In the genomic region with DNA sequence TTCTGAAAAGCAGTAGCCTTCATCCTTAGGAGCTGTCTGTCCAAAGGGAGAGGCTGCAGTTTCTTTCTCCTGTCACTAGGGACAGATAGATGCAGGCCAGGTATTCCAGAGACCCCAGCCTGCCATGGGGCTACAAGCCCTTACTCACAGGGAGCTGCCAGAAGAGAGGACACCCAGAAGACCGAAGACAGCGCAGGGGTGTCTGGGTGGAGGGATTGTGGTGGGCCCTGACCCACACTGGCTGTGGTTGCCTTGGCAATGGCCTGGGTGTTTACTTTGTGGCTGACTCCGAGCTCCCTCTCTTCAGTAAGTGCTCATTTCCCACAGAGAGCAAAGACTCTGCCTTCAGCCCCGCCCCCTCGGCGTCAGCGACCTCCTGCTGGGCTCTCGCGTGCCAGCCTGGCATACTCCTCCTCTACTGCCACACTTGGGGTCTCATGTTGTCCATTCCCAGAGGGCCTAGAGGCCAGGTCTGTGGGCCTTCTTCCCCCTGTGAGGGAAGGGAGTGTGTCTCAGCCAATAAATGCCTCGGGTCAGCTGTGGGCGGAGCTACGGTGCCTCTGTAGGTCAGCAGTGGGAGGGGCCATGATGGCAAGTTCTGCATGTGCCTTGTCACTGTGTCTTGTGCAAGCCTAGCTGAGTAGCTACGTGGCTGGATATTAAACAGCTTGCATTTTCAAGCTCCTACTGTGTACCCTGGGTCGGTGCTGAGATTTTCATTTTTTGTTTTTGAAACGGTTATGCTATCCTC, we compare ENCODE assay signal across 8 mouse cellular contexts. TPM values are rescaled to one million over a fixed set of nuclear protein-coding genes. Genes with fewer than 3 reads are reported as not detected.
A peak's percentile ranks its signal among the peaks of the same experiment; 100 is the strongest.
DNase-seq lines count a peak whose midpoint lies in the region; ATAC-seq lines count a peak whose summit lies in the region.

No protein-coding gene starts in this region.

- ATAC-seq in heart, embryonic 16.5 days (replicated peaks; ENCODE audit: extremely low read depth, insufficient read depth, low FRiP score), result peak; percentile 47

- H3K9ac ChIP-seq in heart, embryonic 16.5 days (ENCODE audit: low read length), result peak overlapping the region; percentile 46

- peak overlapping the region; percentile 71 for H3K4me3 ChIP-seq in erythroblast, embryonic 14.5 days (replicated peaks)
- peak overlapping the region; percentile 44 for H3K4me3 ChIP-seq in heart, embryonic 16.5 days (ENCODE audit: low read length)
- peak overlapping the region; percentile 93 for H3K4me3 ChIP-seq in megakaryocyte, embryonic 14.5 days (replicated peaks)

- peaks cover 86% of the 10 kb centered on the region for H3K4me1 ChIP-seq in erythroblast, embryonic 14.5 days (ENCODE audit: control insufficient read depth)
- peaks cover 62% of the 10 kb centered on the region for H3K4me1 ChIP-seq in heart, embryonic 16.5 days (ENCODE audit: control insufficient read depth, insufficient read depth, low read length)
- H3K4me1 ChIP-seq in megakaryocyte, embryonic 14.5 days, result peaks cover 90% of the 10 kb centered on the region

- peak overlapping the region; percentile 55 for H3K4me2 ChIP-seq in heart, embryonic 16.5 days (ENCODE audit: low read depth, low read length)

- H3K27me3 ChIP-seq in erythroblast, embryonic 14.5 days (ENCODE audit: control insufficient read depth), result no peaks in the 10 kb centered on the region
- no peaks in the 10 kb centered on the region for H3K27me3 ChIP-seq in heart, embryonic 16.5 days (ENCODE audit: control insufficient read depth, insufficient read depth, low read length)
- H3K27me3 ChIP-seq in megakaryocyte, embryonic 14.5 days (replicated peaks), result no peaks in the 10 kb centered on the region

- peaks cover 33% of the 10 kb centered on the region for H3K36me3 ChIP-seq in erythroblast, embryonic 14.5 days (ENCODE audit: control insufficient read depth)
- no peaks in the 10 kb centered on the region for H3K36me3 ChIP-seq in heart, embryonic 16.5 days (ENCODE audit: control insufficient read depth, insufficient read depth)
- H3K36me3 ChIP-seq in megakaryocyte, embryonic 14.5 days (replicated peaks; ENCODE audit: low read length), result peaks cover 8% of the 10 kb centered on the region

- H3K27ac ChIP-seq in heart, embryonic 16.5 days (ENCODE audit: low read length), result peak overlapping the region; percentile 94

- peak; percentile 84 for DNase-seq in ES-CJ7 (ENCODE audit: low read depth, low spot score)
- DNase-seq in adrenal gland, postnatal 36 days, result peak; percentile 93
- peak; percentile 94 to 95 for DNase-seq in kidney, postnatal 25 days
- DNase-seq in spleen, adult 18-20 months, result peak; percentile 79 to 88
- no peak for DNase-seq in frontal cortex, postnatal 36 days (ENCODE audit: low spot score in 2 of 2)

- WGBS in heart, embryonic 16.5 days, result 4% methylated on average over 15 of the region's 15 CpGs

- no peaks in the 10 kb centered on the region for H3K9me3 ChIP-seq in erythroblast, embryonic 14.5 days (ENCODE audit: control insufficient read depth, low read length)
- no peaks in the 10 kb centered on the region for H3K9me3 ChIP-seq in heart, embryonic 16.5 days (replicated peaks; ENCODE audit: control insufficient read depth, low read length)
- no peaks in the 10 kb centered on the region for H3K9me3 ChIP-seq in megakaryocyte, embryonic 14.5 days

RNA-seq across cellular contexts. Expression of gene Arhgap23, which starts 19.5 kb away (rescaled TPM):
- total RNA-seq in adrenal gland, postnatal 36 days (2021), result 10 to 100 TPM; 28.6 to 37.3 TPM
- polyA plus RNA-seq in erythroblast, embryonic 14.5 days (2012), result 28.7 and 30.6 TPM in 2 replicates
- 5.5 and 6.1 TPM in 2 replicates for polyA plus RNA-seq in heart, embryonic 16.5 days (2015; fragmentation: Nextera tagmentation; extraction: Ambion mirVana)
- 85.6 and 94.5 TPM in 2 replicates for polyA plus RNA-seq in megakaryocyte, embryonic 14.5 days (2012; ENCODE audit: insufficient read depth, low replicate concordance)

Comparison
In these comparisons a context has a peak if more than half of its experiments do, and no peak if none do; other contexts are left out.
1. DNase-seq: peak in ES-CJ7 (single experiment), adrenal gland, postnatal 36 days (2 of 2), kidney, postnatal 25 days (2 of 2) and spleen, adult 18-20 months (2 of 2); none in frontal cortex, postnatal 36 days (0 of 2).
2. Peak in every context shown above with its lines, with median percentiles within 50 percentile points of each other: H3K4me3 ChIP-seq.